In genomic region chr16:43340712-43341111, GRCm38 (mm10) we compare ENCODE assay signal across 35 mouse cellular contexts.
"Had no signal": no experiment of that assay in that cellular context is flagged by ENCODE, and none has a peak within 500 bp of the region (broad histone marks: within the 10 kb centered on the region; RNA-seq: fewer than 3 reads in every experiment).

No protein-coding gene starts in this region.

- H3K9ac ChIP-seq: heart, embryonic 12.5 days; heart, embryonic 13.5 days; heart, embryonic 15.5 days; hindbrain, embryonic 12.5 days; hindbrain, embryonic 13.5 days; hindbrain, embryonic 14.5 days; hindbrain, embryonic 15.5 days; intestine, embryonic 15.5 days; kidney, embryonic 15.5 days had no signal

- H3K9me3 ChIP-seq: heart, embryonic 12.5 days; heart, embryonic 13.5 days; heart, embryonic 15.5 days; hindbrain, embryonic 10.5 days; hindbrain, embryonic 12.5 days; hindbrain, embryonic 13.5 days; hindbrain, embryonic 15.5 days; intestine, embryonic 15.5 days; kidney, embryonic 15.5 days had no signal

- H3K4me3 ChIP-seq: heart, embryonic 12.5 days; heart, embryonic 13.5 days; heart, embryonic 15.5 days; hindbrain, embryonic 10.5 days; hindbrain, embryonic 12.5 days; hindbrain, embryonic 13.5 days; hindbrain, embryonic 15.5 days; intestine, embryonic 15.5 days; kidney, embryonic 15.5 days; layer of hippocampus, adult 2 months; left cerebral cortex, adult 2 months had no signal

- DNase-seq: heart, postnatal 10 days; heart, postnatal 14 days; heart, postnatal 36 days; heart, postnatal 4 days; kidney, adult 11 months; kidney, adult 18-20 months; kidney, adult 2 months; kidney, adult 8-10 months; kidney, adult 9 months; kidney, postnatal 10 days; kidney, postnatal 14 days; kidney, postnatal 25 days; kidney, postnatal 36 days; kidney, postnatal 4 days; layer of hippocampus, adult 9-11 months; layer of hippocampus, postnatal 36 days had no signal

- H3K27me3 ChIP-seq: heart, embryonic 12.5 days; heart, embryonic 13.5 days; heart, embryonic 15.5 days; hindbrain, embryonic 12.5 days; hindbrain, embryonic 13.5 days; hindbrain, embryonic 15.5 days; intestine, embryonic 15.5 days; kidney, embryonic 15.5 days had no signal

- H3K36me3 ChIP-seq: heart, embryonic 12.5 days; heart, embryonic 13.5 days; heart, embryonic 15.5 days; hindbrain, embryonic 10.5 days; hindbrain, embryonic 12.5 days; hindbrain, embryonic 13.5 days; hindbrain, embryonic 15.5 days; intestine, embryonic 15.5 days; kidney, embryonic 15.5 days had no signal

- H3K4me1 ChIP-seq: heart, embryonic 12.5 days; heart, embryonic 13.5 days; heart, embryonic 15.5 days; hindbrain, embryonic 10.5 days; hindbrain, embryonic 12.5 days; hindbrain, embryonic 13.5 days; hindbrain, embryonic 15.5 days; intestine, embryonic 15.5 days had no signal

- H3K4me2 ChIP-seq: heart, embryonic 11.5 days; heart, embryonic 12.5 days; heart, embryonic 13.5 days; heart, embryonic 15.5 days; hindbrain, embryonic 12.5 days; hindbrain, embryonic 13.5 days; hindbrain, embryonic 14.5 days; hindbrain, embryonic 15.5 days; intestine, embryonic 15.5 days; kidney, embryonic 15.5 days had no signal

- ATAC-seq: hindbrain, embryonic 16.5 days; hindbrain, postnatal 0 days; inflammation-experienced regulatory T-cells, adult 6 months; intestine, embryonic 15.5 days; intestine, embryonic 16.5 days; intestine, postnatal 0 days had no signal

- H3K27ac ChIP-seq: heart, embryonic 13.5 days; heart, embryonic 15.5 days; hindbrain, embryonic 10.5 days; hindbrain, embryonic 12.5 days; hindbrain, embryonic 13.5 days; hindbrain, embryonic 14.5 days; hindbrain, embryonic 15.5 days; hindbrain, postnatal 0 days; intestine, embryonic 15.5 days; kidney, embryonic 15.5 days; kidney, postnatal 0 days; layer of hippocampus, adult 2 months; left cerebral cortex, adult 2 months had no signal
